Comparison of ENCODE assay signal across 16 mouse cellular contexts in the genomic region with DNA sequence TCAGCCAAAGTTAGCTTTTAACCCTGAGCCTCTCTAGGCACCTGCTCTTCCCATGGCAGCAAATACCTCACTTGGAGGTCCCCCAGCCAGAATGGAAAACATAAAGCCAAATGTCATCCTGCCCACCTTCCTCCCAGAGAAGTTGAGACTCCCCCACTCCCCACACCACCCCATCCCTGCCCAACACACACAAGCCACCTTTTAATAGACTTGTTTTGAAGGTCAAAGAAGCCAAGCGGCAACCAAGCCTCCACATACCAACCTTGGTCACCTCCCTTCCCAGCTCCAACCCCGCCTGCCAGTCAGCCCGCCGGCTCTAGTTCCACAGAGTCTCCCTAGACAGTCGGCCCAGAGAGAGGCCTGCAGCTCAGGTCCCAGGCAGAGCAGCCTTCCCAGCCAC. TPM values are rescaled to one million over a fixed set of nuclear protein-coding genes. Genes with fewer than 3 reads are reported as not detected.
A peak's percentile ranks its signal among the peaks of the same experiment; 100 is the strongest.
DNase-seq lines count a peak whose midpoint lies in the region; ATAC-seq and TF ChIP-seq lines count a peak whose summit lies in the region.
"Had no signal": no experiment of that assay in that cellular context is flagged by ENCODE, and none has a peak within 500 bp of the region (broad histone marks: within the 10 kb centered on the region; RNA-seq: fewer than 3 reads in every experiment).

No protein-coding gene starts in this region.

- H3K9ac ChIP-seq in forebrain, embryonic 15.5 days (replicated peaks) = no peak overlapping the region
- no peak overlapping the region for H3K9ac ChIP-seq in lung, embryonic 14.5 days
- H3K9ac ChIP-seq in embryonic facial prominence, embryonic 13.5 days = no peak overlapping the region
- H3K9ac ChIP-seq: hindbrain, embryonic 13.5 days; liver, postnatal 0 days; midbrain, embryonic 12.5 days had no signal

- peaks cover 32% of the 10 kb centered on the region for H3K4me1 ChIP-seq in forebrain, embryonic 10.5 days
- no peaks in the 10 kb centered on the region for H3K4me1 ChIP-seq in forebrain, embryonic 15.5 days
- peaks cover 47% of the 10 kb centered on the region for H3K4me1 ChIP-seq in lung, embryonic 14.5 days (ENCODE audit: insufficient read depth)
- H3K4me1 ChIP-seq in embryonic facial prominence, embryonic 13.5 days = peaks cover 34% of the 10 kb centered on the region

- H3K27me3 ChIP-seq in forebrain, embryonic 10.5 days (ENCODE audit: poor library complexity, severe bottlenecking) = peaks cover 2% of the 10 kb centered on the region
- no peaks in the 10 kb centered on the region for H3K27me3 ChIP-seq in forebrain, embryonic 15.5 days
- H3K27me3 ChIP-seq in lung, embryonic 14.5 days (ENCODE audit: insufficient read depth, low read length) = no peaks in the 10 kb centered on the region
- no peaks in the 10 kb centered on the region; the same call in 1 of the 2 replicates for H3K27me3 ChIP-seq in embryonic facial prominence, embryonic 13.5 days
- H3K27me3 ChIP-seq: midbrain, embryonic 12.5 days had no signal

- no peak for TF ChIP-seq CTCF in lung, embryonic 14.5 days (IDR thresholded peaks at IDR 0.05; ENCODE audit: low read depth)

- no peak overlapping the region for H3K4me2 ChIP-seq in forebrain, embryonic 15.5 days (replicated peaks)
- H3K4me2 ChIP-seq in lung, embryonic 14.5 days = peak overlapping the region; percentile 15; the same call in 1 of the 2 replicates
- no peak overlapping the region for H3K4me2 ChIP-seq in embryonic facial prominence, embryonic 13.5 days
- H3K4me2 ChIP-seq: hindbrain, embryonic 13.5 days; midbrain, embryonic 12.5 days had no signal

- H3K9me3 ChIP-seq in forebrain, embryonic 10.5 days = no peaks in the 10 kb centered on the region
- H3K9me3 ChIP-seq in forebrain, embryonic 15.5 days = no peaks in the 10 kb centered on the region
- no peaks in the 10 kb centered on the region for H3K9me3 ChIP-seq in lung, embryonic 14.5 days (ENCODE audit: low read depth, low read length)
- H3K9me3 ChIP-seq in embryonic facial prominence, embryonic 13.5 days = no peaks in the 10 kb centered on the region
- H3K9me3 ChIP-seq: hindbrain, embryonic 13.5 days; midbrain, embryonic 12.5 days had no signal

- no peak for DNase-seq in forebrain, embryonic 10.5 days (ENCODE audit: extremely low spot score, low spot score)
- peak; percentile 39 for DNase-seq in lung, embryonic 14.5 days
- DNase-seq in lung, postnatal 36 days = no peak
- DNase-seq in kidney, postnatal 14 days = peak; percentile 66
- DNase-seq in urinary bladder, adult 18-20 months (ENCODE audit: low spot score in 2 of 2) = no peak
- DNase-seq in frontal cortex, postnatal 25 days (ENCODE audit: low spot score in 2 of 2) = no peak
- DNase-seq: cerebellum, adult 11-12 months; embryo, embryonic 11 days; layer of hippocampus, postnatal 36 days; liver, postnatal 0 days had no signal

- no peak overlapping the region for H3K4me3 ChIP-seq in forebrain, embryonic 10.5 days
- no peak overlapping the region for H3K4me3 ChIP-seq in forebrain, embryonic 15.5 days
- no peak overlapping the region for H3K4me3 ChIP-seq in lung, embryonic 14.5 days (ENCODE audit: low read depth, low read length)
- no peak overlapping the region for H3K4me3 ChIP-seq in embryonic facial prominence, embryonic 13.5 days
- H3K4me3 ChIP-seq: hindbrain, embryonic 13.5 days; midbrain, embryonic 12.5 days had no signal

- no peak for ATAC-seq in forebrain, embryonic 15.5 days (replicated peaks)
- no peak for ATAC-seq in lung, embryonic 14.5 days (ENCODE audit: insufficient read depth)
- no peak for ATAC-seq in embryonic facial prominence, embryonic 13.5 days (ENCODE audit: insufficient number of reproducible peaks, insufficient read depth, low FRiP score, low TSS enrichment, low read depth)
- ATAC-seq: intestine, postnatal 0 days; liver, postnatal 0 days had no signal

- 77% methylated on average over 5 of the region's 5 CpGs for WGBS in forebrain, embryonic 10.5 days
- WGBS in forebrain, embryonic 15.5 days = 85% methylated on average over 5 of the region's 5 CpGs
- 67% methylated on average over 5 of the region's 5 CpGs for WGBS in lung, embryonic 14.5 days
- 57% methylated on average over 5 of the region's 5 CpGs for WGBS in embryonic facial prominence, embryonic 13.5 days

- peaks cover 15% of the 10 kb centered on the region for H3K36me3 ChIP-seq in forebrain, embryonic 10.5 days (replicated peaks)
- no peaks in the 10 kb centered on the region for H3K36me3 ChIP-seq in forebrain, embryonic 15.5 days
- H3K36me3 ChIP-seq in lung, embryonic 14.5 days (ENCODE audit: insufficient read depth) = peaks cover 75% of the 10 kb centered on the region
- H3K36me3 ChIP-seq in embryonic facial prominence, embryonic 13.5 days = 0 out of 2 replicates have a peak, but pooled peaks cover 3% of the 10 kb centered on the region
- H3K36me3 ChIP-seq: hindbrain, embryonic 13.5 days; midbrain, embryonic 12.5 days had no signal

- peak overlapping the region; percentile 25; the same call in 1 of the 2 replicates for H3K27ac ChIP-seq in forebrain, embryonic 10.5 days
- no peak overlapping the region for H3K27ac ChIP-seq in forebrain, embryonic 15.5 days (replicated peaks)
- H3K27ac ChIP-seq in lung, embryonic 14.5 days (ENCODE audit: low read depth) = peak overlapping the region; percentile 87
- H3K27ac ChIP-seq in embryonic facial prominence, embryonic 13.5 days = 0 out of 2 replicates have a peak overlapping the region, but pooled peaks have one; percentile 39
- H3K27ac ChIP-seq: hindbrain, embryonic 13.5 days; midbrain, embryonic 12.5 days had no signal

RNA-seq across cellular contexts. Expression of a gene that starts 9.5 kb away (rescaled TPM):
- polyA plus RNA-seq in forebrain, embryonic 10.5 days (2016; fragmentation: Nextera tagmentation; extraction: Ambion mirVana) = 10.6 and 12.5 TPM in 2 replicates
- polyA plus RNA-seq in forebrain, embryonic 15.5 days (2015; fragmentation: Nextera tagmentation; extraction: Ambion mirVana) = 5.3 and 5.4 TPM in 2 replicates
- 107 and 122 TPM in 2 replicates for polyA plus RNA-seq in lung, embryonic 14.5 days (2014; fragmentation: Nextera tagmentation; extraction: Ambion mirVana)
- 25.1 and 26.7 TPM in 2 replicates for polyA plus RNA-seq in embryonic facial prominence, embryonic 13.5 days (2015; fragmentation: Nextera tagmentation; extraction: Ambion mirVana)

RNA-seq across cellular contexts. Expression of a gene that starts 33.3 kb away (rescaled TPM):
- polyA plus RNA-seq in forebrain, embryonic 10.5 days (2016; fragmentation: Nextera tagmentation; extraction: Ambion mirVana) = not detected in 2 replicates
- polyA plus RNA-seq in forebrain, embryonic 15.5 days (2015; fragmentation: Nextera tagmentation; extraction: Ambion mirVana) = not detected in 2 replicates
- not detected in 2 replicates for polyA plus RNA-seq in lung, embryonic 14.5 days (2014; fragmentation: Nextera tagmentation; extraction: Ambion mirVana)
- polyA plus RNA-seq in embryonic facial prominence, embryonic 13.5 days (2015; fragmentation: Nextera tagmentation; extraction: Ambion mirVana) = 1.1 and 1.3 TPM in 2 replicates
- polyA plus RNA-seq: hindbrain, embryonic 13.5 days; limb, embryonic 11.5 days; midbrain, embryonic 12.5 days had no signal

RNA-seq across cellular contexts. Expression of a gene that starts 39.1 kb away (rescaled TPM):
- polyA plus RNA-seq in forebrain, embryonic 10.5 days (2016; fragmentation: Nextera tagmentation; extraction: Ambion mirVana) = 248 and 256 TPM in 2 replicates
- 90.0 and 97.2 TPM in 2 replicates for polyA plus RNA-seq in forebrain, embryonic 15.5 days (2015; fragmentation: Nextera tagmentation; extraction: Ambion mirVana)
- polyA plus RNA-seq in lung, embryonic 14.5 days (2014; fragmentation: Nextera tagmentation; extraction: Ambion mirVana) = 157 and 161 TPM in 2 replicates
- 162 and 174 TPM in 2 replicates for polyA plus RNA-seq in embryonic facial prominence, embryonic 13.5 days (2015; fragmentation: Nextera tagmentation; extraction: Ambion mirVana)

RNA-seq across cellular contexts. Expression of a gene that starts 39.8 kb away (rescaled TPM):
- polyA plus RNA-seq in forebrain, embryonic 10.5 days (2016; fragmentation: Nextera tagmentation; extraction: Ambion mirVana) = 5.1 and 5.3 TPM in 2 replicates
- polyA plus RNA-seq in forebrain, embryonic 15.5 days (2015; fragmentation: Nextera tagmentation; extraction: Ambion mirVana) = 6.2 and 10.9 TPM in 2 replicates
- 6.1 and 6.5 TPM in 2 replicates for polyA plus RNA-seq in lung, embryonic 14.5 days (2014; fragmentation: Nextera tagmentation; extraction: Ambion mirVana)
- polyA plus RNA-seq in embryonic facial prominence, embryonic 13.5 days (2015; fragmentation: Nextera tagmentation; extraction: Ambion mirVana) = 3.1 and 5.0 TPM in 2 replicates
- polyA plus RNA-seq: liver, postnatal 0 days had no signal

Comparison
In these comparisons a context has a peak if more than half of its experiments do, and no peak if none do; other contexts are left out.
1. DNase-seq: peak in lung, embryonic 14.5 days (single experiment) and kidney, postnatal 14 days (single experiment); none in forebrain, embryonic 10.5 days (single experiment), lung, postnatal 36 days (single experiment), urinary bladder, adult 18-20 months (0 of 2) and frontal cortex, postnatal 25 days (0 of 2).